Mouse (Mus musculus): ENCODE results near the gene Dixdc1. TPM values are rescaled to one million over a fixed set of nuclear protein-coding genes. Genes with fewer than 3 reads are reported as not detected.

The Dixdc1 gene
- total and polyA plus RNA-seq, 3 experiments = 0.27 TPM; not detected in 2

GRCm38 (mm10) chr9:50761520-50762243, 22.4 kb upstream of the Dixdc1 start:
- no peak for ATAC-seq (ENCODE audit: extremely low read depth, insufficient number of reproducible peaks, low FRiP score, poor library complexity, severe bottlenecking)
- peaks cover 2% of the 10 kb centered on the region; the same call in 1 of the 2 replicates for H3K4me1 ChIP-seq (ENCODE audit: insufficient read depth, low read depth, low read length)
- no peaks in the 10 kb centered on the region for H3K9me3 ChIP-seq (replicated peaks)
- no peak for DNase-seq (ENCODE audit: low spot score)
- H3K27me3 ChIP-seq (ENCODE audit: insufficient read depth, low read length) = no peaks in the 10 kb centered on the region; the same call in 1 of the 2 replicates
- peaks cover 14% of the 10 kb centered on the region for H3K36me3 ChIP-seq (replicated peaks)
- TF ChIP-seq GATA1 (IDR thresholded peaks at IDR 0.05; ENCODE audit: borderline replicate concordance, low read length) (no peak), POLR2AphosphoS5 (IDR thresholded peaks at IDR 0.05; ENCODE audit: insufficient replicate concordance, low read depth, low read length) (no peak), GATA2 (IDR thresholded peaks at IDR 0.05; ENCODE audit: borderline replicate concordance, low read depth, low read length) (no peak), CTCF (IDR thresholded peaks at IDR 0.05; ENCODE audit: low read depth, low read length) (no peak), TAL1 (conservative IDR thresholded peaks at IDR 0.05; ENCODE audit: low read depth, low read length) (no peak)
- H3K4me3 ChIP-seq (ENCODE audit: low read depth, low read length) = no peak overlapping the region

GRCm38 (mm10) chr9:50756711-50757110, 17.4 kb upstream of the Dixdc1 start:
- Histone ChIP-seq H3K4me3 (ENCODE audit: low read depth, low read length) (no peak overlapping the region), H3K36me3 (replicated peaks) (no peaks in the 10 kb centered on the region), H3K4me1 (ENCODE audit: insufficient read depth, low read depth, low read length) (no peaks in the 10 kb centered on the region), H3K9me3 (replicated peaks) (no peaks in the 10 kb centered on the region), H3K27me3 (ENCODE audit: insufficient read depth, low read length) (peaks cover 24% of the 10 kb centered on the region)
- no peak for ATAC-seq (ENCODE audit: extremely low read depth, insufficient number of reproducible peaks, low FRiP score, poor library complexity, severe bottlenecking)
- no peak for TF ChIP-seq GATA2 (IDR thresholded peaks at IDR 0.05; ENCODE audit: borderline replicate concordance, low read depth, low read length)
- no peak for TF ChIP-seq TAL1 (conservative IDR thresholded peaks at IDR 0.05; ENCODE audit: low read depth, low read length)
- no peak for TF ChIP-seq CTCF (IDR thresholded peaks at IDR 0.05; ENCODE audit: low read depth, low read length)
- TF ChIP-seq POLR2AphosphoS5 (IDR thresholded peaks at IDR 0.05; ENCODE audit: insufficient replicate concordance, low read depth, low read length) = no peak
- TF ChIP-seq GATA1 (IDR thresholded peaks at IDR 0.05; ENCODE audit: borderline replicate concordance, low read length) = no peak
- DNase-seq (ENCODE audit: low spot score) = no peak

GRCm38 (mm10) chr9:50753947-50754346, 14.6 kb upstream of the Dixdc1 start:
- H3K36me3 ChIP-seq (replicated peaks) = no peaks in the 10 kb centered on the region
- peaks cover 31% of the 10 kb centered on the region for H3K27me3 ChIP-seq (ENCODE audit: insufficient read depth, low read length)
- TF ChIP-seq CTCF (IDR thresholded peaks at IDR 0.05; ENCODE audit: low read depth, low read length) (no peak), GATA2 (IDR thresholded peaks at IDR 0.05; ENCODE audit: borderline replicate concordance, low read depth, low read length) (no peak)
- no peak overlapping the region for H3K4me3 ChIP-seq (ENCODE audit: low read depth, low read length)
- H3K4me1 ChIP-seq (ENCODE audit: insufficient read depth, low read depth, low read length) = no peaks in the 10 kb centered on the region
- DNase-seq (ENCODE audit: low spot score) = no peak
- no peaks in the 10 kb centered on the region for H3K9me3 ChIP-seq (replicated peaks)
- no peak for ATAC-seq (ENCODE audit: extremely low read depth, insufficient number of reproducible peaks, low FRiP score, poor library complexity, severe bottlenecking)

- DNase-seq (ENCODE audit: low spot score) = no peak
Observed at GRCm38 (mm10) chr9:50752784-50753615, 13.7 kb upstream of the Dixdc1 start.

GRCm38 (mm10) chr9:50752054-50752602, 12.8 kb upstream of the Dixdc1 start, which contains the start of gene Hspb2:
Hspb2 (minus strand) TSS chr9:50752354.
- no peaks in the 10 kb centered on the region for H3K36me3 ChIP-seq (replicated peaks)
- H3K9me3 ChIP-seq (replicated peaks) = no peaks in the 10 kb centered on the region
- no peak within 1 kb of the TSS for H3K4me3 ChIP-seq (ENCODE audit: low read depth, low read length)
- no peak for TF ChIP-seq GATA2 (IDR thresholded peaks at IDR 0.05; ENCODE audit: borderline replicate concordance, low read depth, low read length)
- ATAC-seq (ENCODE audit: extremely low read depth, insufficient number of reproducible peaks, low FRiP score, poor library complexity, severe bottlenecking) = no peak
- peaks cover 43% of the 10 kb centered on the region for H3K27me3 ChIP-seq (ENCODE audit: insufficient read depth, low read length)
- no peak for DNase-seq (ENCODE audit: low spot score)
- no peaks in the 10 kb centered on the region for H3K4me1 ChIP-seq (ENCODE audit: insufficient read depth, low read depth, low read length)

More at GRCm38 (mm10) chr9:50752784-50753615, 13.7 kb upstream of the Dixdc1 start:
- H3K36me3 ChIP-seq (replicated peaks) = no peaks in the 10 kb centered on the region
- H3K9me3 ChIP-seq (replicated peaks) = no peaks in the 10 kb centered on the region
- peaks cover 36% of the 10 kb centered on the region for H3K27me3 ChIP-seq (ENCODE audit: insufficient read depth, low read length)
- H3K4me1 ChIP-seq (ENCODE audit: insufficient read depth, low read depth, low read length) = no peaks in the 10 kb centered on the region
- ATAC-seq (ENCODE audit: extremely low read depth, insufficient number of reproducible peaks, low FRiP score, poor library complexity, severe bottlenecking) = no peak
- H3K4me3 ChIP-seq (ENCODE audit: low read depth, low read length) = no peak overlapping the region
- TF ChIP-seq GATA2 (IDR thresholded peaks at IDR 0.05; ENCODE audit: borderline replicate concordance, low read depth, low read length) (no peak), GATA1 (IDR thresholded peaks at IDR 0.05; ENCODE audit: borderline replicate concordance, low read length) (no peak), TAL1 (conservative IDR thresholded peaks at IDR 0.05; ENCODE audit: low read depth, low read length) (no peak)

- Histone ChIP-seq H3K27me3 (ENCODE audit: insufficient read depth, low read length) (peaks cover 51% of the 10 kb centered on the region), H3K4me3 (ENCODE audit: low read depth, low read length) (no peak within 1 kb of the TSS), H3K4me1 (ENCODE audit: insufficient read depth, low read depth, low read length) (no peaks in the 10 kb centered on the region), H3K36me3 (replicated peaks) (no peaks in the 10 kb centered on the region), H3K9me3 (replicated peaks) (no peaks in the 10 kb centered on the region)
- no peak for ATAC-seq (ENCODE audit: extremely low read depth, insufficient number of reproducible peaks, low FRiP score, poor library complexity, severe bottlenecking)
- DNase-seq (ENCODE audit: low spot score) = no peak
- TF ChIP-seq POLR2AphosphoS5 (IDR thresholded peaks at IDR 0.05; ENCODE audit: insufficient replicate concordance, low read depth, low read length) = no peak
- no peak for TF ChIP-seq GATA2 (IDR thresholded peaks at IDR 0.05; ENCODE audit: borderline replicate concordance, low read depth, low read length)
- TF ChIP-seq CTCF (IDR thresholded peaks at IDR 0.05; ENCODE audit: low read depth, low read length) = no peak
- no peak for TF ChIP-seq GATA1 (IDR thresholded peaks at IDR 0.05; ENCODE audit: borderline replicate concordance, low read length)
- TF ChIP-seq TAL1 (conservative IDR thresholded peaks at IDR 0.05; ENCODE audit: low read depth, low read length) = no peak
Observed at GRCm38 (mm10) chr9:50751323-50751722, 12.0 kb upstream of the Dixdc1 start, which contains the start of gene Cryab. Cryab (plus strand) TSS chr9:50751325.

All from G1E (cell line).